Mouse (Mus musculus): ENCODE measurements around the gene Bnc2.

GRCm38 (mm10) chr4:84672181-84672791 lies 2.8 kb downstream of the Bnc2 start:
- TF ChIP-seq POLR2A (IDR thresholded peaks at IDR 0.05; ENCODE audit: borderline replicate concordance, extremely low read depth, insufficient read depth, insufficient read length, poor library complexity, severe bottlenecking) (no peak), CTCF (IDR thresholded peaks at IDR 0.05; ENCODE audit: borderline replicate concordance, extremely low read depth, insufficient read depth, insufficient read length) (no peak)

All from brain, embryonic 14.5 days (tissue).